Mouse (Mus musculus) cerebellum, adult 2 months (tissue): ENCODE results near the gene Tmem88. TPM values are rescaled to one million over a fixed set of nuclear protein-coding genes. Genes with fewer than 3 reads are reported as not detected.

Experiments
- DNase-seq, 2 experiments: peaks; one replicate each; pipeline ENCODE4 v3.0.0; 2021
- H3K27ac ChIP-seq: fragments of 200-500 bp; 2 replicates; pipeline ENCODE4 v1.5.1; 2012; ENCODE audit warnings: low read length, control low read depth, inconsistent platforms; ENCODE audit not compliant: insufficient read depth
- H3K27me3 ChIP-seq: fragments of 200-500 bp; 2 replicates; pipeline ENCODE4 v1.6.1; 2012; ENCODE audit warnings: inconsistent platforms, mild to moderate bottlenecking, low read length, moderate library complexity; ENCODE audit not compliant: control insufficient read depth, insufficient read depth
- H3K4me1 ChIP-seq: fragments of 200-500 bp; 2 replicates; pipeline ENCODE4 v1.6.1; 2011; ENCODE audit warnings: low read length; ENCODE audit not compliant: control insufficient read depth, insufficient read depth
- H3K4me3 ChIP-seq: fragments of 200-500 bp; replicated peaks from 2 replicates; pipeline ENCODE3; 2011; ENCODE audit warnings: mild to moderate bottlenecking, low read depth, low read length, control low read depth; ENCODE audit not compliant: insufficient read depth
- CTCF ChIP-seq: fragments of 200-500 bp; IDR thresholded peaks from 2 replicates; pipeline ENCODE4 v1.5.1; 2011; ENCODE audit warnings: low read depth, mild to moderate bottlenecking, control low read depth, low read length, moderate library complexity, borderline replicate concordance; ENCODE audit not compliant: insufficient read depth
- POLR2A ChIP-seq: fragments of 200-500 bp; IDR thresholded peaks from 2 replicates; pipeline ENCODE4 v1.6.1; 2011; ENCODE audit warnings: low read length, control low read depth, borderline replicate concordance; ENCODE audit not compliant: insufficient read depth
- WGBS: fragments of 180-500 bp; shearing (Covaris S2); methylation state at CpG from one replicate; pipeline ENCODE4 v1.1.7; 2018; 5-methylcytosine and 5-hydroxymethylcytosine counted together
- polyA plus RNA-seq: library from polyadenylated mRNA; depleted of rRNA; stranded (reverse); fragments of >200 nt; gene quantifications from 2 replicates; pipeline ENCODE4 v1.2.3, GENCODE M21; 2012

The Tmem88 gene
- polyA plus RNA-seq, 1 experiment, result 6.0 TPM

DNA sequence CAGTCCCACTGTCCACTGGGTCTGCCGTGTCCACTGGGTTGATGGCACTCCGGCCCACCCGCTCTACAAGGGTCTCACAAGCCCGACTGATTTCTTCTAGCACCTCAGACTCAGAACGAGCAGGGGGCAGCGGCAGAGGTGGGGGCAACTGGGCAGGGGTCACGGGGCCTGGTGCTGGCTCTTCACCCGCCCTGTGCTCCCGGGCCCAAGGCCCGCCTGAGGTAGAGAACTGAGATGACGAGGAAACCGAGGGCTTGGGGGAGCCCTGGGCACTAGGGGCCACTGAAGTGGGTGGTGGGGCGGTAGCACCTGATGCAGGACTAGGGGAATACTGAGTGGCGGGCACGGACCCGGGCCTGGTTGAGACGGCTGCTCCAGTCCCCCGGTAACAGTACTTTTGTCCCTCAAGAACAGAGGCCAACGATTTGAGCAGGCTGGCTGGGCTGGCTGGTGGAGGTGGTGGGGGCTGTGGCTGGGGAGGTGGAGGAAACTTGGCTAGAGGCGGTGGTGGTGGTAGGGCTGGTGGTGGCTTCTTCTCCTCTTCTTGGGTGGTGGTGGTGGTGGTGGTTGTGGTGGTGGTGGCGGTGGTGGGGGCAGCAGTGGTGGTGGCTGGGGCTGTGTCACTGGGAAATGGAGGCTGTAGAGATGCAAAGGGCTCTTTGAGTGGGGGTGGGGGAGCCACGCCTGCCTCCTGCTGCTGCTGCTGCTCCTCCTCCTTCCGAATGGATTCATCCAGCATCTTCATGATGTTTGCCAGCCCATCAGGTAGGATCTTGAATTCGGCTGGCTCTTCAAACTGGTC, 6.8 kb upstream of the Tmem88 start:
- Histone ChIP-seq H3K27ac (no peak overlapping the region), H3K4me1 (peaks cover 13% of the 10 kb centered on the region; the same call in 1 of the 2 replicates), H3K27me3 (no peaks in the 10 kb centered on the region), H3K4me3 (no peak overlapping the region)
- TF ChIP-seq CTCF (no peak), POLR2A (no peak)
- peak; percentile 13 to 22 for DNase-seq
- 81% methylated on average over 24 of the region's 24 CpGs for WGBS

DNA sequence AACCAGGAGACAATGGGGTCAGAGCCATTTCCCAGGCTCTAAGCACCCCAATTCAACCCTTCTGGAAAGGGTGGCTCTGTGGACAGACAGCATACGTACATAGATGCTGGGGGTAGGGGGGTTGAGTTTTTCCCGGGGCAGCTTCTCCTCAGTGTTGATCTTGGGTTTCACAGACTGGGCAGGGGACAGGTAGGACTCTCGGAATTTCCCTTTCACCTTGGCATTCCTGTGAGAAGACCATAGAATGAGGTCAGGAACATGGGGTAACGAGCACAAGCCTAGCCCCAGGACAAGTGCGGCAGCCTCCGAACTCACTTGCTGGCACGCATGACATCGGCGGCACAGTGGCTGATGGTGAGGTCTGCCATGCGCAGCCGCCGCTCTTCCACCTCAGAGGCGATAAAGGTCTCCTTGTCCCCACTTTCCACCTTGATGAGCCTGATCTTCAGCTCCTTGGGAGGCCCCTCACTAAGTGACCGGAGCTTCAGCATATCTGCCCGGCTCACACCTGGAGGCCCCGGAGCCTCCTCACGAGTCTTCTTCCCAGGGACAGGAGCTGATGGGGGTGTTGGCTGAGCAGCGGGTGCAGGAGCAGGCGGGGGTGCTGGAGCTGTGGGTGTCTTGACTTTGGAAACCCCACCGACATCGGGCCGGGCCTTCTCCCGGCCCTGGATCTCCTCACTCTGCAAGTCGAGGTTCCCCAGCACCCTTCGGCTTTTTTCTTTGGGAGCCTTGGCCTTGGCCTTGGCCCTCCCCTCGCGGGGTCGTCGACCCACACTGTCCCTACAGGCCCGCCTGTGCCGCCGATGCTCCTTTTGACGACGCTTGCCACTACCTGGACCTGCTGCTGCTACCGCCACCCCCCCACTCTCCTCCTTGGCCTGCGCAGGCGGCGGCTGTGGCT, 5.9 kb upstream of the Tmem88 start:
- Histone ChIP-seq H3K4me3 (no peak overlapping the region), H3K27ac (no peak overlapping the region), H3K27me3 (no peaks in the 10 kb centered on the region), H3K4me1 (peaks cover 13% of the 10 kb centered on the region; the same call in 1 of the 2 replicates)
- TF ChIP-seq CTCF (no peak), POLR2A (no peak)
- WGBS, result 80% methylated on average over 36 of the region's 38 CpGs
- peak; percentile 28 to 29 for DNase-seq

DNA sequence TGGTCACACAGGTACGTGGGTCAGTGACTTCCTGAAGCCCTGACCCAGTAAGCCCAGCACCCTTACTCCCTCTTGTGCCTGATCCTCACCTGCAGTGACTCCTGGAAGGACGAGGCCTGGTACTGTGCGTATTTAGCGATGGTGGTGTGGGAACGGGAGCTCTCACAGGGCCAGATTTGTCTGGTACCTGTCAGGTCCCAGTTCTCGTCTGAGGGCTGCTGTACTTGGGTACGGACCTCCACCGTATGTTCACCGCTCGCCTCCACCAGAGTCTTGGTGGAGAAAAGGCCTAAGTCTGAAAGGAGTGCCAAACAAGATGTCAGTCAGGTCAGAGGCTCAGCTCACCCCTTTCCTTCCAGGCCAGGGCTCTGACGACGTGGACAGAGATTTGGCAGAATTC, 4.0 kb upstream of the Tmem88 start:
- DNase-seq, result peak in 1 of 2 experiments; percentile 22
- Histone ChIP-seq H3K27ac (no peak overlapping the region), H3K4me3 (no peak overlapping the region), H3K27me3 (no peaks in the 10 kb centered on the region), H3K4me1 (peaks cover 9% of the 10 kb centered on the region; the same call in 1 of the 2 replicates)
- 77% methylated on average over 12 of the region's 12 CpGs for WGBS
- TF ChIP-seq POLR2A, result no peak

DNA sequence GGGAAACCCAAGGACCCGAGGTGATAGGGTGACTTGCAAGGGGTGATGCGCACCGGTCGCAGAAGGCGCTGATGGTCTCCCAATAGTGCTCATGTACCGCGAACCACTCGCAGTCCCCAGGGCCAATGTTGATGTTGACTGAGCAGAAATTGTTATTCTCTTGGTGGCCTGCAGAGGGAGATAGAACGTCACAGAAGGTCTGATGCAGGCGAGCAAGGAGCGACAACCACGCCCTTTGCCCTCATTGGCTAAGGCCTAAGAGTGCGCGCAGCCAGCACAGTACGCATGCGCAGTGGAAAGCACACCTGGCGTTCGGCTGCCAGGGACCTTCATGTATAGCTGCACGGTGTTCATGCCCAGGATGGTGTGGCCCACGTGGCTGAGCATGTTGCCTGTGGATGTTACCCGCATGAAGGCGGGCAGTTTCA, 3.2 kb upstream of the Tmem88 start:
- peak overlapping the region; percentile 4 for H3K4me3 ChIP-seq
- 8% methylated on average over 22 of the region's 22 CpGs for WGBS
- TF ChIP-seq CTCF, result peak; percentile 98
- TF ChIP-seq POLR2A, result peak; percentile 88
- DNase-seq, result peak; percentile 93 to 96
- peaks cover 13% of the 10 kb centered on the region; the same call in 1 of the 2 replicates for H3K4me1 ChIP-seq
- H3K27ac ChIP-seq, result no peak overlapping the region
- no peaks in the 10 kb centered on the region for H3K27me3 ChIP-seq

DNA sequence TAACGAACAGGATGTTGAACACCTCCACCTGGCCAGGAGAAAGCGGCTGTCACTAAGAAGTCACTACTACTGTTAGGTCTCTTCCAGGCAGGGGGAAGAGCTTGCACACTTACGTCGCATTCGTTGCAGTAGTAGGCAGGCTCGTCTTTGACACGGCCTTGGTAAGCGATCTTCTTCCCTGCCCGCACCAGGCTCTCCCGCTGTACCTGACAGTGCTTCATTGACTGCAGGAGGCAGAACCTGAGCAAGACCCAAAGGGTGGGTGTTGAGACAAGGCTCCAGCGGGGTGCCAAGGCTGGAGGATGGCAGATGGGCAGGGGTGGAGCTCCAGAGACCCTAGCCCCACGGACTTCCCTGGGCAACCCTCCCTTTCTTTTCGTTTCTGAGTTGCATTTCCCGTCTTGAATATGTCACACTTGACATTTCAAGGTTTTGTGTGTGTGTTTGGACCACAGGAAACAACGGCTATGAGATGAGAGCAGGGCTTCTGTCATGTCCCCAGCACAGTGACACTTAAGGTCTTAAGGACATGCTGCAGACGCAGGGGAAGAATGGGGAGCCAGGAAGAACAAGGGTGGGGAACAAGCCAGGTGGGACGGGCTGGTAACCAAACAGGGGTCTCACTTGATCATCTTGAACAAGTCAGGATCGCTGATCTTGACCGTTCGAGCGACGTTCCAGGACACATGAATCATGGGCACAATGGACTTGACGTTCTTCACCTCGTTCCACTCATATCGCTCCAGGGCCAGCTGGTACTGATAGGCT, 2.2 kb upstream of the Tmem88 start:
- Histone ChIP-seq H3K27me3 (no peaks in the 10 kb centered on the region), H3K27ac (no peak overlapping the region), H3K4me3 (no peak overlapping the region), H3K4me1 (peaks cover 13% of the 10 kb centered on the region; the same call in 1 of the 2 replicates)
- DNase-seq, result peak; percentile 28 to 46
- TF ChIP-seq POLR2A (no peak), CTCF (no peak)
- 79% methylated on average over 25 of the region's 25 CpGs for WGBS

DNA sequence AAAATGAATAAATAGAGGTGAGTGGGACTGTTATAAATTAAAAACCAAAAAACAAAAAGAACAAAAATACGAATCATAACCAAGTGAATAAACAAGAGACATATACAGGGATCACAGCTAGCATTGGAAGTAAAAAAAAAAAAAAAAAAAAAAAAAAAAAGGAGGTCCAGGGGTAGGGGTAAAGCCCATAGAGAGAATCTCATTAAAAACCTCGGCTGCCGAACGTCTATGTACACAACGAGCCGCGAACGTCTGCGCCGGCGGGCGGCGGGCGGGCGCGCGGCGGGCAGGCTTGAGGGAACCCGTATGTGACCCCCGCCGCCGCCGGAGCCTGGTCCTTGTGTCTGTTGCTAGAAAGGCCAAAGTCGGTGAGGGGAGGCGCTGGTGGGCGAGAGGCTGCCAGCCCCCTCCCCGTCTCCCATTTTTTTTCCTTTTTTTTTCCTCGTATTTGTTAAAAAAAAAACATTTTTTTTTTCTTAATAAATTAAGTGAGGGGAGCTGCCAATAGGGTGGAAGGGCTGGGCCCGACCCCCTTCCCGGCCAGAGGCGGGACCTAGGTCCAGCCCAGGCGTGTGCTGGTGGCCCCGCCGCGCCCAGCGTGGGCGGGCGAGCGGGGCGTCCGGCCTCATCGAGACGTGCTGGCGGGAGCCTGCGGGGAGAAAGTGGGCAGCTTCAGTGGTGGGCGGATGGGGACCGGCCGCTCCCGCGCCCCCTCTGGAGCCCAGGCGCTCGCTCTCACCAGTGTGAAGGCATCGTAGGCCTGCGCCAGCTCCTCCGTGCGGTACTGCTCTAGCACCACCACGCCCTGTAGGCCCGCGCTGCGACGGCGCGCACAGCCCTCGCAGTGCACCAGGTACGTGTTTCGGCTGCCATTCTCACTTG, 1.4 kb upstream of the Tmem88 start:
- DNase-seq, result peak; percentile 20 to 29
- WGBS, result 58% methylated on average over 66 of the region's 66 CpGs
- H3K27ac ChIP-seq, result no peak overlapping the region
- no peaks in the 10 kb centered on the region for H3K27me3 ChIP-seq
- H3K4me1 ChIP-seq, result peaks cover 13% of the 10 kb centered on the region; the same call in 1 of the 2 replicates
- H3K4me3 ChIP-seq, result no peak overlapping the region
- TF ChIP-seq CTCF, result no peak
- no peak for TF ChIP-seq POLR2A
